Mouse (Mus musculus) lung, adult 18-20 months (tissue): ENCODE measurements around the gene Id2.

Experiments used
- DNase-seq, 2 experiments: peaks; one replicate each; pipeline ENCODE4 v3.0.0; 2022; ENCODE audit warnings: mixed read lengths in 2 of 2

The Id2 gene

DNA sequence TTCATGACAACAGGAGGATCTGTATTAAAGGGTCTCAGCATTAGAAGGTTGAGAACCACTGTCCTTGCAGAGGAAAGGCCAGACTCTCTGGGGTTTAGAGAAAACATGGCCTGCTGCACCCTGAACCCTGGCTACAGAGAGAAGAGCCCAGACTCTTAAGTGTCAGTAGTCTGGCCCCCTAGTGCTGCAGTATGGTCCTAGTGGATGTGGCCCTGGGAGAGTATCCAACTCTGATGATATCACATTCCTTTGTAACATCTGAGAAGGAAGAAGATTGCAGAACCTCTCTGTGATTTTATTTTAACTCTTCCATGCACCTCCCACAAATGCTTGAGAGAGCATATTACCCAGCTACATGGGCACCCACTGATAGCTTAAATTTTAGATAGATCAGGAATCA lies 7.6 kb upstream of the Id2 start:
- no peak for DNase-seq

DNA sequence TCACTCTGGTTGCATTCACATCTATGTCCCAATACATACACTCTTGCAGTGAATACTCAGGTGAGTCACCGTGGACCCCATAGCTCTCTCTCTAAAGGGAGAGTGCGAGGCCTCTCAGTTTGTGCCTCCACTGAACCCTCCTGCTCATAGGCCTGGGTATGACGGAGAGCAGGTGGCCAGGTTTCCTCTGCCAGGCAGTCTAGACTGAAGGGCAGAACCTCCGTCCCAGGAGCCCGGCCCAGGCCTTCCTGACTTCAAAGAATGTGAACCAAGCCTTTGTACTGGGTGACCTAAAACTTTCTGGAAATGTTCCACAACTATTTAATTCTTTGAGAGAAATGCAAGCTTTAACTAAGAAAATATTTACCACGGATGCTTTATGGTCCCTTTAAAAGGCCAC lies 7.0 kb upstream of the Id2 start:
- DNase-seq, result no peak

DNA sequence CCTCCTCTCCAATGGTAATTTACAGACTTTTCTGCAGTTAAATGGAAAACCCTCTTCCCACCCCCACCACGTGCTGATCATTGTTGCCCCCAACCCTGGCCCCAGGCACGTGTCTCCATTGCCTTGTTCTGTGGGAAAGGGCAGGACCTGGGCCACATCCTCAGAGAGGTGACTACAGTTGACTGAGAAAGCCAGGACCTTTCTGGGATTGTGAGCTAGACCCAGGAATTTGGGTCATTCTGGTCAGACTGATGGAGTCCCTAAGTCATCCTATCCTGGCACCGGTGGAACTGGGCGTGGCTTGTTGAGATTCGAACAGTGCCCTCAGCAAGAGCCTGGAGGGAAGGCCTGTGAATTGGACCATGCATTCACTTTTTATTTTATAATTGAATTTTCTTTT lies 4.4 kb upstream of the Id2 start:
- DNase-seq, result peak in 1 of 2 experiments; percentile 36

DNA sequence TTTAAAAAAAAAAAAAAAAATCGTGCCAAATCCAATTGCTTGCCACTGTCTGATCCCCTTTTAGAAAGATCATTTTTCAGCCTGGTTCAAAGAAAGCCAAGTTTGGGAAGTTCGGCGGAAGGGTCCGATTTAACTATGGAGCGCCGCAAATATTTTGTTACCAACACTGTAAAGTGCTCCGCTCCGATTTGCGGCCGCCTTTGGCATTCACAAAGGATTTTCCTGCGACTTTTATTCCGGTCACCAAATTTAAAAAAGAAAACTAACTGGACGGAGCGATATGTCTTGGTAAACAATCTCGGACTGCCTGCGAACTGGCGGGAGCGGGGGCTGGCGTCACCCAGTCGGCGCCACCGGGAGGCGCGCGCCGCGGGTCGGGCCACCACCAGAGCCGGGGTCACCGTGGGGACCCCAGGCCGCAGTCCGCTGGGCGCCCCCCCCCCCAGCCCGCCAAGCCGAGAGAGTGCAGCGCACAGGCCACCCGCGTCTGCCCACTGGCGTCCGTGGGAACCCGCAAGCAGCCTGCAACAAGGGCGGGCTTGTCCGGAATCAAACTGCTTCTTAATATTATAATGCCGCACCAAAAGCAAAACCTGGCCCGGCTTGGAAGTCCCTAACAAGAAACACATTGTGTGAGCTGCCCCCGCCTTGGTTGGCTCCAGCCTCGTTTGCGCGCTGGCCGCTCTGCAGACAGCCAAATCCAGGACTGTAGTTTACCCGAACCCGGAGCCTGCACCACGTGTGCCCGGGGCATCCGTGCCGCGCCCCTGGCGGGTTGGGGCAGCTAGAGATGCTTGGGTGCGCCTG lies 3.7 kb upstream of the Id2 start:
- peak; percentile 53 to 54 for DNase-seq

DNA sequence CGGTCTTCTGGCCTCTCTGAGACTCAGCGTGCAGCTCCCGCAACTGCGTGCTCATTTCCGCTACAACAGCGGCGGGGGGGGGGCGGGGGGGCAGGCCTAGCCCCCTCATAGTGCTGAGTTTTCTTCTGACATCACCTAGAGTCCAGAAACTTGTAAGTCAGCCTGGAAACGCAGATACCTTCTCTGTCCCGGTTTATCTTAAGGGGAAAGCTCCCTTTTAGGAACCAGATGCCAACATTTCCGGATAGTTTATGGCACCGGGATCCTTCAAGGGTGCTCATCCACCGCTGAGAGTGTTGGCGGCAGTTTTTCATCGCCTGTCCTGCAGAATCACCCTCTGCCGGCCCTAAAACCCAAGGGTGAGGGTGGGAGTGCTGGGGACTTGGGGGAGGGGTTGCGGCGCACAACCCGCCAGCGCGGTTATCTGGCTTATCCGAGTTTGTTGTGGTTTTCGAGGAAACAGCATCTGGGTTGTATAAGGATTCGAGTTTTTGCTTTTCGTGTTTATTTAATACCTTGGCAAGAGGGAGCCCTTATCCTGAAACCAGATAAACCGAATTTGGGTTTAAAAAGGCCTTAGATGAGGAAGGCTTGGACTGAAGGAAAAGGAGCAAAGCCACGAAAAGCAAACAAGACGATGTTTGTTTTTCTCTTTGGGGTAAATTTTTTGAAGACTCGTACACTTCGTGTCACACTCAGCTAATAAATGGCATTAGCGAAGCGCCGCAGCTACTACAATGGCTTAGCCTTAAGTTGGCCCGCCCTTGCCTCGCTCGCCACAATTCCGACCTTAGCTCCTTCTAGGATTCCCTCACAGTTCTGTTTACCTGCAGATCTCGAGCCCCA lies 2.8 kb upstream of the Id2 start:
- DNase-seq, result peak in 1 of 2 experiments; percentile 50

DNA sequence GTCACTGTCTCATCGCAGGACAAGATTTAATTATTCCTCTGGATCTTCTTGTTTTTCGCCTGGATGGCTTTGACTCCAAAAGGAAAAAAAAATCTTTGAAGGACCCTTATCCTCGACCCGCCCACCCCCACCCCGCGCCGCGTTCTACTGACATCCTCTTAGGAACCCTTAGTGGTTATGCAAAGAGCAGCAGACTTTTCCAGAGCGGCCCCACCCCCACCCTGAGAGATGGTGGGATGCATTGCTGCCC lies 2.3 kb upstream of the Id2 start:
- peak in 1 of 2 experiments; percentile 41 for DNase-seq

DNA sequence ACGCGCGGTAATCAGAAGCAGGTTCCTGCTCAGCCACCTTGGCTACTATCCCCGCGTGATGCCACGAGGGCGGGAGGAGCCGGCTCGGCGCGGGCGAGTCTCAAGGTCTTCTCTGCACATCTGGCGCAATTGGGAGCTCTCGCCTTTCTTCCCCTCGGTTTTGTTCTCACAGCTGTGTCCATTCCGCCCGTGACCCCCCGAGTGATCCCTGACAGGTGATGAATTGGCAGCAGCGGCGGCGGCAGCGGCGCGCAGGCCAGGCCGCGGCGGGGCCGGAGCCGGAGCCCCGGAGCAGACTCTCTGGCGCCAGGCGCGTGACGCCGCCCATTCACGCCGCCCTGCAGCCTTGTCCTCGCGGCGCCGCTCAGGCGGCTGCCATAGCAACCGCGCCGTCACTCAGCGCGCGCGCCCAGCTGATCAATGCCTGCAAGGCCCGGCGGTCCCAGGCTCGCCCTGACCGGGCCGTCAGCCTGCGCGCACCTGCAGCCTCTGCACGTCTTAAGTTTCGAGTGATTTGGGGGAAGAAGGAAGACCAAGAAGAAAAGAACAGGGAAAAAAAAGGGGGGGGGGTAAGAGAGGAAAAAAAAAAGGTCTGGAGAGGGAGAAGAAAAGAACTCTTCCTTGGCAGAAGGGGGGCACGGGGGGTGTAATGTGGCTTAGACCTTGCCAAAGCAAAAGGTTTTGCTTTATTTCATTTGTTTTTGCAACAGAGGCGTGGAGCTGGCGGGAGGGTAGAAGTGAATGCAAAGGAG lies 1.8 kb upstream of the Id2 start:
- DNase-seq, result peak; percentile 94 to 95

DNA sequence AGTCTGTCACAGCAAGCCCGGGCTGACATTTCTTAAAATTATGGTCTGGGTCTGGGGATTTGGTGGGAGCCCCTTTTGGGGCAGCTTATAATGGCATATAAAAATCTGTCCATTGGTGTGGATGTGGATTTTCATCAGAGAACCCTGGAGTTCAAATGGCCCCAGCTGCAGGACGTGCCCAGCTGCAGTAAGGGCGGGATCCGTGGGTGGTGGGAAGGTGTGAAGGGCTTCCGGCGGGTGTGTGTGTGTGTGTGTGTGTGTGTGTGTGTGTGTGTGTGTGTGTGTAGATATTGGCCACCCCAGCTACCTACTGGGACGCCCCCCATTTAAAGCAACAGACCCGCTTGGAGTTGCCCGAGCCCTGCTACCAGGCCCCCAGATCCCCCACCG lies 1.2 kb upstream of the Id2 start:
- DNase-seq, result peak in 1 of 2 experiments; percentile 56

DNA sequence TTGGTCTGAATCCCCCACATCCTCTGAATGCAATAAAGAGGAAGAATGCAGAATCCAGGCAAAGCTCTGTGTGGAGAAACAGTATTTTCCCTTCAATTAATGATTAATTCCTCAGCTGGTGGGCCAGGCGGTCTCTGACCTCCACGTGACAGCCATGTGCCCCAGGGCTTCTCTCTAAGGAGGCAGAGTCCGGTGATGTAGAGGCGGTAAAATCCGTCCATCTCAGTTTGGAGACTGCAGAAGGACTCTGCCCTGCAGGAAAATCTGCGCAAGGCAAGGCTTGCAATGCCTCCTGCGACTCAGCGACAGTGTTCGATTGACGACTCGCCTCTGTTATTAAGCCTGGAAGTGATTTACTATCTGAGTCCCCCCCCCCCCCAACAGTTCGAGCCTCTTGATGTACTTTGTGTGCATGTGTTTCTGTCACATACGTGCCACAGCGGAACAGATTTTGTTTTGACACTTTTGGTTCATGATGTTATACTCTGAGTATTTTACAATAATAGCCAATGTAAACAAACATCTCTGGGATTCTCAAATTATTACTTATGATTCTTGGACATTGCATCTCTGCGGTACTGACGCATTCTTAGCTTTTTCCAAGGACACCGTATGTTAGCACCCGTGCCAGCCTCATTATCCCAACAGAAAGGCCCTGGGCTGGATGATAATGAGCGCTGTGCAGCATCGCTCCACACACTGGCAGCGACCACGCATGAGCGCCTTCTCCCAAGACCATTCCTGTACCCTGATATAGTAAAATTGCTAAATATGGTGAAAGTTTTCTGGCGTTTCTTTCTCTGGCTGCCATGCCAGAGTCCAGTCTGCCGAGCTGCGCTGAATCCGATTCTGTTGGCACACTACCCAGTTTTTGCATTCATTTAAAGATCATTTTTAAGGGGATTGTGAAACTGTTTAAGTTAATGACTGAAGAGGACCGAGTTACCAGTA lies 545 bp upstream of the Id2 start:
- no peak for DNase-seq

DNA sequence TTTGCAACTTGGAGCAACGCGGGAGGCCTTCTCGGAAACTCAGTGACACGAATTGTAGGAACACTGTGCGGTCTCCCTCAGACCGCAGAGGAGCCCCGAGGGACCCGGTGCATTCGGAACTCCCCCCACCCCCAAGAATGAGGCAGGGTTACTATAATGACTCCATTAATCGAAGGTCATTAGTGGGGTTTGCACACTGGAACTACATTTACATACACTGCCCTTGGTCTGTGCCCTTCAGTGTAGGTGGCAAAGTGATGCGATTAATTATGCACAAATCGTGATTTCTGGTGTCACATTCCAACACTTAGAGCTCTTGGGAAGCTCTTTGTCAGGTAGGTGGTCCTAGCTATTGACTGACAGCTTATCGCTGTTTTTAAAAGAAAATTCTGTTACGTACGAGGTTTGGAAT lies 294 bp downstream of the Id2 start:
- DNase-seq, result no peak

DNA sequence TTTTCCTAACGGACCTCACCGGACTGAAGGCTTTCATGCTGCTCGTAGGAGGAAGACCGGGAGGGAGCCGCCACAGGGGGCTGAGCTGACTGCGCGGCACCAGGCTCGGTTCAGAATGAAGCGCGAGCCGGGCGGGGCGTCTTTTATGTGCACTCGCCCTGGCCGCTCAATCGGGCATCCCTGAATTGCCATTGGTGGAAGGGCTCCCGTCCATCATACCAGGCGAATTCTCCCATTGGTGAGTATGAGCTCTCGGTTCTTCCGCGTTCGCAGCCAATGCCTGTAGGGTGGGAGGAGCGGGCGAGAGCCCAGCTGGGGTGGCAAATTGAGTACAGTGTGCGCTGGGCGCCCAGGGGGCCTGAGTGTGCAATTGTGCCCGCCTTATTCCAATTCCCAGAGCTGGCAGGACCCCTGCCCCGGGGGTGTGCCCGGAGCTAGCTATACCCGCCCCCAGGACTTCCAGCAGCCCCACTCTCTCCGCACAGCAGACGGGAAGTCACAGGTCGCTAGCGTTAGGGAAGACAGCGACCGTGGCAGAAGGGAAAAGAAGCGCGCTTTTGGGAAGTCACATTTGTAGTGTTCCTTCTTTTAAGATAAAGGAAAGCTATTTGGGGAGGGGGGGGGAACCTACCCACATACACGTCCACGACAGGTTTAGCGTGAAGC lies 833 bp downstream of the Id2 start:
- DNase-seq, result peak; percentile 99

DNA sequence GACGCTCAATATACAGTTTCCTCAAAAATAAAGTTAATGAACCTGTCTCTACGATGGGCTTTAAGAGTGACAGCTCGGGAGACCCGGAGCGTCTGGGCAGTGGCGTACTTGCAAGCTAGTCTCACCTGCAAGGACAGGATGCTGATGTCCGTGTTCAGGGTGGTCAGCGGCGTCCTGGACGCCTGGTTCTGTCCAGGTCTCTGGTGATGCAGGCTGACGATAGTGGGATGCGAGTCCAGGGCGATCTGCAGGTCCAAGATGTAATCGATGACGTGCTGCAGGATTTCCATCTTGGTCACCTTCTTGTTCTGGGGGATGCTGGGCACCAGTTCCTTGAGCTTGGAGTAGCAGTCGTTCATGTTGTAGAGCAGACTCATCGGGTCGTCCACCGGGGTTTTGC lies 1.4 kb downstream of the Id2 start:
- DNase-seq, result no peak

DNA sequence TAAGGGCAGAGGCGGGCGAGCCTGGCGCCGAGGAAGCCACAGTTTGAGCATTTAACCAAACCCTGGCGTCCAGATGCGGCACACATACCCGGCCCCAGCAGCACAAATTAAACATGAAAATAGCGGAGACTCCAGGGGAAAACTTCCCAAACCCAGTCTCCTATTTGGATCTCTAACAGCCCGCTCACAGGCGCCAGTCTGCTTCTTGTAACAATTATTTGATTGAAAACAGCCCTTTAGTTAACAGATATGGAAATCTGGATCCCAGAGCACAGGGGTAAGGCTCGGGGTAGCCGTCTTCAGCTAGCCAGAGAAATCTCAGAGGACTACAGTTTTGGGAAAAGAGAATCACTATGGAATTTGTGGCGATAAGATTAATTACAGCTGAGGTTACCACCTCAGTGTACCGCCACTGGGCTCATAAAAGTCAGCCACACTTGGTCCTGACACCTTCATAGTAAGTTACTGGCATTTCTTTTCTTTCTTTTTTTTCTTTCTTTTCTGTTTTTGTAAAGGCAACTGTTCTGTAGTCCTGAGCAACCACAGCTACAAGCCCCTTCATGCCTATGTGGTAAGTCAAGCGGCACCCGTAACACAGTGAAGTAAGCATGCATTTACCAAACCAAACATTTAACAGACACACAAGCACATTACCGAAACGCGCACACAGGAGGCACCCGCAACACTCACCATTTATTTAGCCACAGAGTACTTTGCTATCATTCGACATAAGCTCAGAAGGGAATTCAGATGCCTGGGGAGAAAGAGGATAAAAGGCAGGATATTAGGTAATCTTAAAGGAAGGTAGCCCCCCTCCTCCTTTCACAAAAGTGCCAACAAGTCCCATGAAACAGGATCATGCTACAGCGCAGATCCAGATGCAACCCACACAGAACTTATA lies 2.1 kb downstream of the Id2 start:
- peak in 1 of 2 experiments; percentile 17 for DNase-seq

DNA sequence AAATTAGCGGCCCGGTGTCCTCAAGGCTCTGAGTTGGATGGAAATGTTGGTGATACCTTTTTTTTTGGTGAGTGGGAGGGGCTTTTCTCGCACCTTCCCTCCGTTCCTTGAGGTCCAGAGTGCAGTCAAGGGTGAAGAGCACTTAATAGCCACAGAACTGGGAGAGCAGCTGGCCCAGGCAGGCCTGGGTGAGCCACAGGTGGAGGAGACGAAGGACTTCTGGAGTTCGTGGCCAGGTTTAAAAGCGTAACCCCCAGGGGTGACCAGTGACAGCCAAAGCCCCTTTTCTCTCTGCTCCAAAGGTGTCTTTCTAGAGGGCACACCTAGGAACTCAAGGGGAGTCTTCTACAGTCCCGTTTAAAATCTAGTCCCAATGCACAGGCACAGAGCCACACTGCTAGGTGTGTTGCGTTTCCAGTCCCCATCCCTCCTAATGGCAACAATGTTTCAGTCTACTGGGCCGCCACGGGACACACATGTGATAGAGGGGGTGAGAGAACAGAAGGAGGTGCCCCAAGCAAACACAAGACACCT lies 3.6 kb downstream of the Id2 start:
- peak; percentile 47 to 56 for DNase-seq

DNA sequence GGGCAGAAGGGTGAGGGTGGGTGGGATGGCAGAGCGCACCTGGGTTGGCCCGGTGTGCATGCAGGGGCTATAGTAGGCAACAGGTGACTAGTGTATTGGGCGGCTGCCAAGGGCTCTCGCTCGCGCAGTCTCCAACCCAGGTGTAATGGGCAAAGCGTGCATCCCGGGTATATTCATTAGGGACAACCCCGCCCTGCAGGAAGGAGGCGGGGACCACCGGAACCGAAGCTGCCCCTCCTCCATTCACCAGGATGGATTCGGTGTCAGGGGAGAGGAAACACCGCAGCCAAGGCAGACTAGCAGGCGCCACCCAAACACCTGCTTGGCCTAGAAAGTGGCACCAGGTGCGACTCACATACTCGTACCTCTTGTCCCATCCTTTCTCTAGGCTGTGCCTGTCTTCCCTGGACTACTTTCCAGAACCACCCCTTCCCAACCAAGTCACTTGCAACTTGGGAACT lies 4.2 kb downstream of the Id2 start:
- peak; percentile 58 to 65 for DNase-seq

DNA sequence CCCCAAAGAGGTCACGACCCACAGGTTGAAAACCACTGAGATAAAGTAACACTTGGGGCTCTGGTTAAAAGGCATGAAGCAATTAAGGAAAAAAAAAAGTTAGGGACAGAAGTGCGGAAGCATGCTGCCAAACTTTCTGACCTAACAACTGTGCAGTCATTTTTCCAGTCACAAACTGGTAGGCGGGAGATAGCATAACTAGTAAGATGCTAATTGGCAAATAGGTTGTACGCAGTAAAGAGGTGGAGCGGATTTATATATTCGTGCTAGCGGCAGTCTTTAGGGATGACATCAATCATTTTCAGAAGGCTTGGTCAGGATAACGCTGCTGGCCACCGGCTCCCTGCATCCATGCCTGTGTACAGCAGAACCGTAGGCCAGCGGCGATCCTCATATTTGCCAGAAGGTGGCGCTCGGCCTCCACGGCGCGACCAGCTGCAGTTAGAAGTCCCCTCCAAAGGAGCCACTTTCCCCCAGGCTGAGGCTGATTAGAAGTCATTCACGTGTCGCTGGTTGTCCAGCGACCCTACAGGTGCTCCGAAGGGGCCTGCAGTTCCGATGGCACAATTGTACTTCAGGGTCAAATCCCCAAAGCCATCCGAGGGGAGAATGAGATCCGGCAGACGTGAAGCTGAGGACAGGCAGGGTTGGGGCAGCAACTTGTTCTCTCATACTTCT lies 4.8 kb downstream of the Id2 start:
- peak; percentile 84 to 85 for DNase-seq

DNA sequence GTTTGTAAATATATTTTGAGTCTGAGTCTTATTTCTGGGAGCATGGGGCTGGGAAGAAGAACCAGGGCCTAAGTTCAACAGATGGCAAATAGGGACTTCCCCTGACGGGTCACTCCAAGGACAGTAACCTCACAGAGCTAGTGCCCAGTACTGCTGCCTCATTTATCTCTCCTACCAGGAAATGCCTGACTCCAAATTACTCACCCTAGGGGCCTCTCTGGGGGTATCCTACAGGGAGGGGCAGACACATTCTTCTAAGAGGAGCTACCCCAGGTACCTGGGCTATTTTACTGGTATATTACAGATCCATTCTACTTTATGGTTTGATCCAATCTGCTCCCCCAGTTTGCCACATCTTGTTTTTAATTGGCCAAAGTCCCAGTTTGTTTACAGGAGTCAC lies 7.5 kb downstream of the Id2 start:
- DNase-seq, result no peak

DNA sequence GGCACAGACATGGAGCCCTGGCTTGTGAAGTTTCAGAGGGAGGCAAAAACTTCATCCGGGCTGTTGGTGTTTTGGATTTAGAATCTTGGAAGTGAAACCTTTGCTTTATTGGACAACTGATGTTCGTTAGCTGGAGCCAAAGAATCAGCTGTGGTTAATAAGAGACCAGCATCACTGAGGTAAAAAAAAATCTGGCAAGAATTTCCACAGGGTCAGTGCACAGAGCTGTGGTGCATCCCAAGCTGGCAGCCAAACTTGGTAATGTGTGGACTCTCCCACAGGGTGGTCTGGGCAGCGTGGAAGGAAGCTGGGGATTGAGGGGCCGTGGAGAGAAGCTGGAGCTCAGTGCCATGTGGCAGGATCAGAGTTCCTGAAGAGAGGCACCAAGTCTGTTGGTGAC lies 10.0 kb downstream of the Id2 start:
- DNase-seq, result no peak

DNA sequence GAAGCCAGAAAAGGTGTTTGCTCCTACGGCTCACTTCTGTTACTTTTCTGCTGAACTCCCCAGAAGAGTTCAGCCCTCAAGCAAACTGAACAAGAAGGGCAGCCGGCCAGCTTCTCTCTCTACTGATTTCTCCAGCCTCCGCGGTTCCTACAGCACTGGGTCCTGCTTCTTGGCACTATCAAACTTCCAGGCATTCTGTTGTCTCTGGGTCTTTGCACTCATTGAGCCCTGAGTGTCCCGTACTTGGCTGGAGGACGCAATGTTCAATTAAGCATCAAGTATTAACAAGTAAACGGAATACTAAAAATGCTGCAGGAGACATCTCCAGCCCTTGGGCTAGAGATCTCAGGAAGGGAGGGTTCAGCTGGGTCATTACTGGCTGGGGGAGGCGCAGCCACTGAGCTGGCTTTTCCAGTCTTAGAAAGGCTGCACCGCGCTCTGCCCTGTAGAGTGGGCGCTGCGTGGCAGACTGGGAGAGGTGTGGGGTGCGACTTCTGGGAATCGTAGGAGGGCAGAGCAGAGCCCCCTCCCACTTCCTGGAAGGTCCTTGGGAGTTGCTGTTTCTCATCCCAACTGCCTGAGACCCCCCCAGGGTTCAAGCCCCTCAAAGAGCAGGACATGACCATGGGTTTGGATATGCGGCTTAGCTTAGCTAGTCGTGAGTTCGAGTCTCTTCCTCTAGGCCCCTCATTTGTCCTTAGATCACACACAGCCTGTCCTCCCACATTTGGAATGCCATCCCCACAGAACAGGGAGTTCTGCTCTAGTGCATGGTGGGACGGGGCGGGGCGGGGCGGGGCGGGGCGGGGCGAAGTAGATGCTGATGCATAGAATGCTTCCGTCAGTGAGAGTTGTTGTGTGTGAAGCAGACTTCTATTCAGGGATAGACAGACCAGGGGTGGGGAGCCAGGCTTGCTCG lies 13.4 kb downstream of the Id2 start:
- no peak for DNase-seq
